Mouse (Mus musculus): ENCODE data around the gene Igf1r. TPM values are rescaled to one million over a fixed set of nuclear protein-coding genes. Genes with fewer than 3 reads are reported as not detected.

The Igf1r gene
- polyA plus RNA-seq (2012; rRNA removed): 2.7 and 3.2 TPM in 2 replicates

GRCm38 (mm10) chr7:67952777-67953700 lies at the start of gene Igf1r:
TSS of gene Igf1r (plus strand) at chr7:67952827.
- peaks cover 8% of the 10 kb centered on the region for H3K4me1 ChIP-seq (ENCODE audit: control insufficient read depth, insufficient read depth, insufficient read length)
- H3K4me3 ChIP-seq (ENCODE audit: extremely low read depth, insufficient read depth, insufficient read length): peak within 1 kb of the TSS; percentile 81
- H3K27ac ChIP-seq (ENCODE audit: insufficient read depth, low read length): peak within 1 kb of the TSS; percentile 76
- H3K27me3 ChIP-seq (ENCODE audit: control insufficient read depth, insufficient read depth, low read length): peaks cover 33% of the 10 kb centered on the region
- no peak for TF ChIP-seq CTCF (IDR thresholded peaks at IDR 0.05; ENCODE audit: extremely low read depth, insufficient read depth, insufficient read length, insufficient replicate concordance)
- TF ChIP-seq POLR2A (IDR thresholded peaks at IDR 0.05; ENCODE audit: low read depth, low read length): no peak
- DNase-seq (ENCODE audit: low read depth in 1 of 2, low spot score in 2 of 2): no peak
- WGBS: 1% methylated on average over 61 of the region's 62 CpGs
- no peaks in the 10 kb centered on the region for H3K36me3 ChIP-seq (ENCODE audit: control insufficient read depth, insufficient read depth, low read length)

- DNase-seq (ENCODE audit: low read depth in 1 of 2, low spot score in 2 of 2): no peak
- Histone ChIP-seq H3K27ac (ENCODE audit: insufficient read depth, low read length) (no peak overlapping the region), H3K36me3 (ENCODE audit: control insufficient read depth, insufficient read depth, low read length) (no peaks in the 10 kb centered on the region), H3K4me1 (ENCODE audit: control insufficient read depth, insufficient read depth, insufficient read length) (no peaks in the 10 kb centered on the region), H3K27me3 (ENCODE audit: control insufficient read depth, insufficient read depth, low read length) (no peaks in the 10 kb centered on the region), H3K4me3 (ENCODE audit: extremely low read depth, insufficient read depth, insufficient read length) (no peak overlapping the region)
- TF ChIP-seq POLR2A (IDR thresholded peaks at IDR 0.05; ENCODE audit: low read depth, low read length) (no peak), CTCF (IDR thresholded peaks at IDR 0.05; ENCODE audit: extremely low read depth, insufficient read depth, insufficient read length, insufficient replicate concordance) (no peak)
- WGBS: 62% methylated on average over 2 of the region's 2 CpGs
Measured at GRCm38 (mm10) chr7:67906358-67906757, 46.3 kb upstream of the Igf1r start.

GRCm38 (mm10) chr7:67907786-67908400 lies 44.7 kb upstream of the Igf1r start:
- Histone ChIP-seq H3K4me1 (ENCODE audit: control insufficient read depth, insufficient read depth, insufficient read length) (no peaks in the 10 kb centered on the region), H3K27me3 (ENCODE audit: control insufficient read depth, insufficient read depth, low read length) (no peaks in the 10 kb centered on the region)

GRCm38 (mm10) chr7:67910528-67910927 lies 42.1 kb upstream of the Igf1r start:
- WGBS: 78% methylated on average over 10 of the region's 10 CpGs
- DNase-seq (ENCODE audit: low read depth in 1 of 2, low spot score in 2 of 2): no peak
- no peaks in the 10 kb centered on the region for H3K36me3 ChIP-seq (ENCODE audit: control insufficient read depth, insufficient read depth, low read length)
- H3K27ac ChIP-seq (ENCODE audit: insufficient read depth, low read length): no peak overlapping the region
- no peak overlapping the region for H3K4me3 ChIP-seq (ENCODE audit: extremely low read depth, insufficient read depth, insufficient read length)
- no peaks in the 10 kb centered on the region for H3K4me1 ChIP-seq (ENCODE audit: control insufficient read depth, insufficient read depth, insufficient read length)
- no peaks in the 10 kb centered on the region for H3K27me3 ChIP-seq (ENCODE audit: control insufficient read depth, insufficient read depth, low read length)
- no peak for TF ChIP-seq CTCF (IDR thresholded peaks at IDR 0.05; ENCODE audit: extremely low read depth, insufficient read depth, insufficient read length, insufficient replicate concordance)
- no peak for TF ChIP-seq POLR2A (IDR thresholded peaks at IDR 0.05; ENCODE audit: low read depth, low read length)

More at GRCm38 (mm10) chr7:67907786-67908400, 44.7 kb upstream of the Igf1r start:
- no peaks in the 10 kb centered on the region for H3K36me3 ChIP-seq (ENCODE audit: control insufficient read depth, insufficient read depth, low read length)
- no peak overlapping the region for H3K27ac ChIP-seq (ENCODE audit: insufficient read depth, low read length)
- TF ChIP-seq CTCF (IDR thresholded peaks at IDR 0.05; ENCODE audit: extremely low read depth, insufficient read depth, insufficient read length, insufficient replicate concordance) (no peak), POLR2A (IDR thresholded peaks at IDR 0.05; ENCODE audit: low read depth, low read length) (no peak)
- no peak overlapping the region for H3K4me3 ChIP-seq (ENCODE audit: extremely low read depth, insufficient read depth, insufficient read length)
- WGBS: 76% methylated on average over 9 of the region's 9 CpGs
- no peak for DNase-seq (ENCODE audit: low read depth in 1 of 2, low spot score in 2 of 2)

GRCm38 (mm10) chr7:67910947-67911346 lies 41.7 kb upstream of the Igf1r start:
- TF ChIP-seq CTCF (IDR thresholded peaks at IDR 0.05; ENCODE audit: extremely low read depth, insufficient read depth, insufficient read length, insufficient replicate concordance) (no peak), POLR2A (IDR thresholded peaks at IDR 0.05; ENCODE audit: low read depth, low read length) (no peak)
- H3K27me3 ChIP-seq (ENCODE audit: control insufficient read depth, insufficient read depth, low read length): no peaks in the 10 kb centered on the region
- WGBS: 67% methylated on average over 3 of the region's 3 CpGs
- H3K4me3 ChIP-seq (ENCODE audit: extremely low read depth, insufficient read depth, insufficient read length): no peak overlapping the region
- no peak overlapping the region for H3K27ac ChIP-seq (ENCODE audit: insufficient read depth, low read length)
- H3K4me1 ChIP-seq (ENCODE audit: control insufficient read depth, insufficient read depth, insufficient read length): no peaks in the 10 kb centered on the region
- DNase-seq (ENCODE audit: low read depth in 1 of 2, low spot score in 2 of 2): no peak
- no peaks in the 10 kb centered on the region for H3K36me3 ChIP-seq (ENCODE audit: control insufficient read depth, insufficient read depth, low read length)

GRCm38 (mm10) chr7:67911841-67912240 lies 40.8 kb upstream of the Igf1r start:
- H3K27ac ChIP-seq (ENCODE audit: insufficient read depth, low read length): no peak overlapping the region
- WGBS: 30% methylated on average over 6 of the region's 6 CpGs
- TF ChIP-seq POLR2A (IDR thresholded peaks at IDR 0.05; ENCODE audit: low read depth, low read length) (no peak), CTCF (IDR thresholded peaks at IDR 0.05; ENCODE audit: extremely low read depth, insufficient read depth, insufficient read length, insufficient replicate concordance) (no peak)

More at GRCm38 (mm10) chr7:67911841-67912240, 40.8 kb upstream of the Igf1r start:
- DNase-seq (ENCODE audit: low read depth in 1 of 2, low spot score in 2 of 2): no peak
- no peaks in the 10 kb centered on the region for H3K27me3 ChIP-seq (ENCODE audit: control insufficient read depth, insufficient read depth, low read length)
- H3K4me1 ChIP-seq (ENCODE audit: control insufficient read depth, insufficient read depth, insufficient read length): no peaks in the 10 kb centered on the region
- no peaks in the 10 kb centered on the region for H3K36me3 ChIP-seq (ENCODE audit: control insufficient read depth, insufficient read depth, low read length)
- H3K4me3 ChIP-seq (ENCODE audit: extremely low read depth, insufficient read depth, insufficient read length): no peak overlapping the region

Measured in spleen, adult 2 months (tissue).